ENCODE assay signal across 13 mouse cellular contexts in genomic region chr11:118791391-118791790, GRCm38 (mm10).
DNase-seq lines count a peak whose midpoint lies in the region; ATAC-seq and TF ChIP-seq lines count a peak whose summit lies in the region.
"Had no signal": no experiment of that assay in that cellular context is flagged by ENCODE, and none has a peak within 500 bp of the region (broad histone marks: within the 10 kb centered on the region; RNA-seq: fewer than 3 reads in every experiment).

No protein-coding gene starts in this region.

- no peak for TF ChIP-seq CTCF in heart, adult 2 months (IDR thresholded peaks at IDR 0.05)

- no peak overlapping the region for H3K4me2 ChIP-seq in forebrain, embryonic 13.5 days
- no peak overlapping the region for H3K4me2 ChIP-seq in heart, embryonic 11.5 days
- no peak overlapping the region for H3K4me2 ChIP-seq in midbrain, embryonic 13.5 days (replicated peaks)
- H3K4me2 ChIP-seq: limb, embryonic 15.5 days had no signal

- no peak for TF ChIP-seq EP300 in heart, adult 2 months (IDR thresholded peaks at IDR 0.05; ENCODE audit: insufficient read depth, low read depth, low read length)

- H3K4me3 ChIP-seq in heart, adult 2 months = no peak overlapping the region
- no peak overlapping the region for H3K4me3 ChIP-seq in forebrain, embryonic 13.5 days
- no peak overlapping the region for H3K4me3 ChIP-seq in heart, embryonic 11.5 days (ENCODE audit: low read depth, low read length)
- no peak overlapping the region for H3K4me3 ChIP-seq in midbrain, embryonic 13.5 days (replicated peaks)
- H3K4me3 ChIP-seq: erythroblast, embryonic 14.5 days; limb, embryonic 15.5 days; megakaryocyte, embryonic 14.5 days had no signal

- H3K36me3 ChIP-seq in heart, adult 2 months (ENCODE audit: control insufficient read depth, insufficient read depth, low read length) = no peaks in the 10 kb centered on the region
- no peaks in the 10 kb centered on the region for H3K36me3 ChIP-seq in forebrain, embryonic 13.5 days (ENCODE audit: poor library complexity, severe bottlenecking)
- no peaks in the 10 kb centered on the region for H3K36me3 ChIP-seq in heart, embryonic 11.5 days (ENCODE audit: control insufficient read depth, insufficient read depth, low read length)
- H3K36me3 ChIP-seq in midbrain, embryonic 13.5 days = no peaks in the 10 kb centered on the region
- H3K36me3 ChIP-seq: limb, embryonic 15.5 days had no signal

- no peaks in the 10 kb centered on the region for H3K27me3 ChIP-seq in heart, adult 2 months (ENCODE audit: control insufficient read depth, insufficient read depth, low read length)
- no peaks in the 10 kb centered on the region for H3K27me3 ChIP-seq in forebrain, embryonic 13.5 days
- H3K27me3 ChIP-seq in heart, embryonic 11.5 days (ENCODE audit: control insufficient read depth, insufficient read depth, low read length) = peaks cover 2% of the 10 kb centered on the region; the same call in 1 of the 2 replicates
- H3K27me3 ChIP-seq in midbrain, embryonic 13.5 days = no peaks in the 10 kb centered on the region
- H3K27me3 ChIP-seq: limb, embryonic 15.5 days had no signal

- H3K9ac ChIP-seq in heart, adult 2 months (ENCODE audit: low read depth, low read length) = no peak overlapping the region
- H3K9ac ChIP-seq in forebrain, embryonic 13.5 days = 0 out of 2 replicates have a peak overlapping the region, but pooled peaks have one; percentile 6
- no peak overlapping the region; the same call in 1 of the 2 replicates for H3K9ac ChIP-seq in heart, embryonic 11.5 days (ENCODE audit: low read depth, low read length)
- H3K9ac ChIP-seq in midbrain, embryonic 13.5 days (replicated peaks) = no peak overlapping the region
- H3K9ac ChIP-seq: limb, embryonic 15.5 days had no signal

- intact Hi-C loops in heart, adult 2 months (cut with DNase I) = no loop called here

- DNase-seq in heart, adult 2 months = peak; percentile 12 to 20
- DNase-seq in heart, adult 11 months = no peak
- DNase-seq in B cell, adult 2 months = no peak
- no peak for DNase-seq in cerebellum, adult 9-11 months
- DNase-seq in cerebellum, adult 8-10 months = no peak
- DNase-seq: thymus, postnatal 14 days had no signal

- ATAC-seq in forebrain, embryonic 13.5 days = no peak
- ATAC-seq in heart, embryonic 11.5 days (replicated peaks; ENCODE audit: insufficient number of reproducible peaks, low FRiP score, low TSS enrichment) = no peak
- ATAC-seq in midbrain, embryonic 13.5 days = no peak
- ATAC-seq: intestine, postnatal 0 days had no signal

- H3K9me3 ChIP-seq in forebrain, embryonic 13.5 days (replicated peaks) = peaks cover 5% of the 10 kb centered on the region
- H3K9me3 ChIP-seq in heart, embryonic 11.5 days (replicated peaks; ENCODE audit: control insufficient read depth, low read length) = no peaks in the 10 kb centered on the region
- H3K9me3 ChIP-seq in midbrain, embryonic 13.5 days = 0 out of 2 replicates have a peak, but pooled peaks cover 6% of the 10 kb centered on the region
- H3K9me3 ChIP-seq: limb, embryonic 15.5 days had no signal

- no peaks in the 10 kb centered on the region for H3K4me1 ChIP-seq in heart, adult 2 months (ENCODE audit: control insufficient read depth, insufficient read depth, low read length)
- H3K4me1 ChIP-seq in forebrain, embryonic 13.5 days = peaks cover 47% of the 10 kb centered on the region
- 0 out of 2 replicates have a peak, but pooled peaks cover 5% of the 10 kb centered on the region for H3K4me1 ChIP-seq in heart, embryonic 11.5 days (ENCODE audit: control insufficient read depth, insufficient read depth, low read length)
- peaks cover 54% of the 10 kb centered on the region for H3K4me1 ChIP-seq in midbrain, embryonic 13.5 days (replicated peaks)
- H3K4me1 ChIP-seq: megakaryocyte, embryonic 14.5 days had no signal

- WGBS in heart, adult 2 months = 41% methylated on average over 6 of the region's 6 CpGs
- 67% methylated on average over 6 of the region's 6 CpGs for WGBS in forebrain, embryonic 13.5 days
- WGBS in heart, embryonic 11.5 days (ENCODE audit: insufficient replicate concordance) = 37% methylated on average over 6 of the region's 6 CpGs
- 77% methylated on average over 6 of the region's 6 CpGs for WGBS in midbrain, embryonic 13.5 days

- no peak overlapping the region for H3K27ac ChIP-seq in heart, adult 2 months
- H3K27ac ChIP-seq in forebrain, embryonic 13.5 days = peak overlapping the region; percentile 99
- H3K27ac ChIP-seq in heart, embryonic 11.5 days (ENCODE audit: low read depth, low read length) = peak overlapping the region; percentile 36
- peak overlapping the region; percentile 98 for H3K27ac ChIP-seq in midbrain, embryonic 13.5 days
- H3K27ac ChIP-seq: limb, embryonic 15.5 days had no signal

- H3K79me2 ChIP-seq in heart, adult 2 months (replicated peaks; ENCODE audit: control insufficient read depth, insufficient read depth, low read length) = no peaks in the 10 kb centered on the region

- no peak for TF ChIP-seq POLR2A in heart, adult 2 months (IDR thresholded peaks at IDR 0.05; ENCODE audit: insufficient read depth, low read depth, low read length)

Comparison
In these comparisons a context has a peak if more than half of its experiments do, and no peak if none do; other contexts are left out.
1. DNase-seq: peak in heart, adult 2 months (2 of 2); none in heart, adult 11 months (single experiment), B cell, adult 2 months (0 of 2), cerebellum, adult 9-11 months (single experiment) and cerebellum, adult 8-10 months (single experiment).